Comparison of ENCODE assay signal across 10 mouse cellular contexts in the genomic region with DNA sequence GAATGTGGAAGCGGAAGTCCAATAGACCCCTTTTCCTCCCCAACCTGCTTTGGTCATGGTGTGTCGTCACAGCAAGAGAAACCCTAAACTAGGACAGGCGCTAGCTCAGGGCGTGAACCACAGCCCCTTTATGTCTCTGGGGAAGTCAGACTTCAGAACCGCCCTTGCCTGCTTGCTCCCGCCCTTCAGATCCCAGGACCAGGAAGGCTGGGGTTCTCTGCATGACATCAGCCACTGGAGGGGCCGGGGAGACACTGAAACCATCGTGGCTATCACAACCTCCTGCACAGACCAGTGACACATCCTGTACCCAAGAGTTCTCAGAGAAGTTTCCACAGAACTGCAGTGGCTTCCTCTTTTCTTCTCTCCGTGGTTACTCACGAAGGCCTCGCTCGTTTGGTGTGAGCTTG. TPM values are rescaled to one million over a fixed set of nuclear protein-coding genes. Genes with fewer than 3 reads are reported as not detected.
DNase-seq lines count a peak whose midpoint lies in the region; ATAC-seq lines count a peak whose summit lies in the region.
"Had no signal": no experiment of that assay in that cellular context is flagged by ENCODE, and none has a peak within 500 bp of the region (broad histone marks: within the 10 kb centered on the region; RNA-seq: fewer than 3 reads in every experiment).

No protein-coding gene starts in this region.

- peak overlapping the region; percentile 52 for H3K27ac ChIP-seq in liver, embryonic 12.5 days
- H3K27ac ChIP-seq: embryonic facial prominence, embryonic 12.5 days; stomach, embryonic 15.5 days had no signal

- peak; percentile 88 for ATAC-seq in CD4-positive, CD25-positive, alpha-beta regulatory T cell, adult 4 months
- peak; percentile 44 for ATAC-seq in liver, embryonic 12.5 days
- ATAC-seq in cerebellum, adult (ENCODE audit: insufficient number of reproducible peaks, low FRiP score, low TSS enrichment): no peak

- no peak overlapping the region for H3K9ac ChIP-seq in liver, embryonic 12.5 days
- H3K9ac ChIP-seq: embryonic facial prominence, embryonic 12.5 days; stomach, embryonic 15.5 days had no signal

- H3K27me3 ChIP-seq in liver, embryonic 12.5 days (replicated peaks): 0 out of 2 replicates have a peak, but pooled peaks cover 4% of the 10 kb centered on the region
- H3K27me3 ChIP-seq: embryonic facial prominence, embryonic 12.5 days; stomach, embryonic 15.5 days had no signal

- H3K36me3 ChIP-seq in liver, embryonic 12.5 days: no peaks in the 10 kb centered on the region
- H3K36me3 ChIP-seq: embryonic facial prominence, embryonic 12.5 days; stomach, embryonic 15.5 days had no signal

- H3K4me3 ChIP-seq in liver, embryonic 12.5 days: no peak overlapping the region
- H3K4me3 ChIP-seq: embryonic facial prominence, embryonic 12.5 days; stomach, embryonic 15.5 days had no signal

- peaks cover 38% of the 10 kb centered on the region for H3K4me1 ChIP-seq in liver, embryonic 12.5 days
- H3K4me1 ChIP-seq: embryonic facial prominence, embryonic 12.5 days; stomach, embryonic 15.5 days had no signal

- H3K4me2 ChIP-seq in liver, embryonic 12.5 days: peak overlapping the region; percentile 33
- H3K4me2 ChIP-seq: embryonic facial prominence, embryonic 12.5 days; stomach, embryonic 15.5 days had no signal

- no peaks in the 10 kb centered on the region for H3K9me3 ChIP-seq in liver, embryonic 12.5 days (replicated peaks)
- H3K9me3 ChIP-seq: embryonic facial prominence, embryonic 12.5 days; stomach, embryonic 15.5 days had no signal

- WGBS in liver, embryonic 12.5 days (ENCODE audit: insufficient replicate concordance): 24% methylated on average over 12 of the region's 12 CpGs

- DNase-seq in MN1 (ENCODE audit: low spot score): peak; percentile 39
- peak; percentile 47 for DNase-seq in skeletal muscle tissue, adult 2 months (ENCODE audit: low read depth, low spot score)
- no peak for DNase-seq in cerebellum, postnatal 14 days
- no peak for DNase-seq in cerebellum, postnatal 4 days (ENCODE audit: low spot score in 2 of 2)
- no peak for DNase-seq in right cerebral cortex, postnatal 4 days

RNA-seq across cellular contexts. Expression of gene Srgn, which starts 16.2 kb away (rescaled TPM):
- polyA plus RNA-seq in CD4-positive, CD25-positive, alpha-beta regulatory T cell, adult 4 months (2017; shearing (Covaris generic)): 1,000 to 10,000 TPM; 1,323 to 1,460 TPM
- 54.4 and 57.7 TPM in 2 replicates for polyA plus RNA-seq in liver, embryonic 12.5 days (2016; fragmentation: Nextera tagmentation; extraction: Ambion mirVana)

RNA-seq across cellular contexts. Expression of gene Kif1bp, which starts 34.9 kb away (rescaled TPM):
- polyA plus RNA-seq in CD4-positive, CD25-positive, alpha-beta regulatory T cell, adult 4 months (2017; shearing (Covaris generic)): 1 to 10 TPM; 2.7 to 5.4 TPM
- polyA plus RNA-seq in liver, embryonic 12.5 days (2016; fragmentation: Nextera tagmentation; extraction: Ambion mirVana): 20.0 and 21.1 TPM in 2 replicates

RNA-seq across cellular contexts. Expression of gene Vps26a, which starts 56.8 kb away (rescaled TPM):
- 10 to 100 TPM; 70.9 to 80.0 TPM for polyA plus RNA-seq in CD4-positive, CD25-positive, alpha-beta regulatory T cell, adult 4 months (2017; shearing (Covaris generic))
- 59.8 and 59.9 TPM in 2 replicates for polyA plus RNA-seq in liver, embryonic 12.5 days (2016; fragmentation: Nextera tagmentation; extraction: Ambion mirVana)

RNA-seq across cellular contexts. Expression of gene Ddx21, which starts 58.7 kb away (rescaled TPM):
- polyA plus RNA-seq in CD4-positive, CD25-positive, alpha-beta regulatory T cell, adult 4 months (2017; shearing (Covaris generic)): 10 to 100 TPM; 56.3 to 58.8 TPM
- polyA plus RNA-seq in liver, embryonic 12.5 days (2016; fragmentation: Nextera tagmentation; extraction: Ambion mirVana): 38.3 and 40.6 TPM in 2 replicates

Comparison
In these comparisons a context has a peak if more than half of its experiments do, and no peak if none do; other contexts are left out.
1. DNase-seq: peak in MN1 (single experiment) and skeletal muscle tissue, adult 2 months (single experiment); none in cerebellum, postnatal 14 days (0 of 2), cerebellum, postnatal 4 days (0 of 2) and right cerebral cortex, postnatal 4 days (single experiment).
2. RNA of gene Srgn, which starts 16.2 kb away (polyA plus RNA-seq): 1,323 to 1,460 TPM in CD4-positive, CD25-positive, alpha-beta regulatory T cell, adult 4 months; 54.4 to 57.7 TPM in liver, embryonic 12.5 days; every median in the first group is over 10 times any median in the second.